Mouse (Mus musculus) hindbrain, embryonic 14.5 days (tissue): ENCODE results near the gene Agpat3. TPM values are rescaled to one million over a fixed set of nuclear protein-coding genes. Genes with fewer than 3 reads are reported as not detected.

Source experiments
- ATAC-seq: fragments of 200-750 bp; cut with Nextera tagmentation; 2 replicates; pipeline ENCODE4 v1.8.0; 2017; ENCODE audit warnings: moderate number of reproducible peaks, mild to moderate bottlenecking, moderate TSS enrichment, moderate library complexity; ENCODE audit not compliant: low FRiP score
- DNase-seq: peaks from one replicate; pipeline ENCODE4 v3.0.0-alpha.2; 2015; ENCODE audit warnings: low spot score
- H3K27ac ChIP-seq: fragments of 300-500 bp; sonication (generic); 2 replicates; pipeline ENCODE4 v1.5.1; 2014; ENCODE audit warnings: mild to moderate bottlenecking, moderate library complexity
- H3K27me3 ChIP-seq: fragments of 300-500 bp; sonication (generic); 2 replicates; pipeline ENCODE4 v1.6.1; 2014; ENCODE audit warnings: mild to moderate bottlenecking, low read length, mixed read lengths; ENCODE audit not compliant: control insufficient read depth, insufficient read depth
- H3K36me3 ChIP-seq: fragments of 300-500 bp; sonication (generic); replicated peaks from 2 replicates; pipeline ENCODE4 v1.6.1; 2014; ENCODE audit not compliant: control insufficient read depth, insufficient read depth
- H3K4me1 ChIP-seq: fragments of 300-500 bp; sonication (generic); replicated peaks from 2 replicates; pipeline ENCODE4 v1.6.1; 2014; ENCODE audit warnings: antibody characterized with exemption, low read length, mixed read lengths; ENCODE audit not compliant: control insufficient read depth, insufficient read depth
- H3K4me2 ChIP-seq: fragments of 300-500 bp; sonication (generic); replicated peaks from 2 replicates; pipeline ENCODE4 v1.6.1; 2014; ENCODE audit warnings: mild to moderate bottlenecking, moderate library complexity
- H3K4me3 ChIP-seq: fragments of 300-500 bp; sonication (generic); replicated peaks from 2 replicates; pipeline ENCODE4 v1.5.1; 2014; ENCODE audit warnings: mild to moderate bottlenecking, low read length
- H3K9ac ChIP-seq: fragments of 300-500 bp; sonication (generic); 2 replicates; pipeline ENCODE4 v1.6.1; 2014
- H3K9me3 ChIP-seq: fragments of 300-500 bp; sonication (generic); 2 replicates; pipeline ENCODE4 v1.6.1; 2016; ENCODE audit warnings: low read length; ENCODE audit not compliant: control insufficient read depth
- WGBS: fragments of 180-500 bp; shearing (Covaris S2); extraction: QIAGEN DNeasy Blood & Tissue Kit; methylation state at CpG from one replicate; pipeline ENCODE4 v1.1.7; 2014; 5-methylcytosine and 5-hydroxymethylcytosine counted together
- polyA plus RNA-seq: library from polyadenylated mRNA; unstranded; fragments of >200 nt; fragmentation: Nextera tagmentation; extraction: Ambion mirVana; gene quantifications from 2 replicates; pipeline ENCODE4 v1.2.1, GENCODE M21; 2014

Gene Agpat3
- polyA plus RNA-seq, 1 experiment from 2014 or later, result 80.3 TPM

- Histone ChIP-seq H3K36me3 (no peaks in the 10 kb centered on the region), H3K4me2 (no peak overlapping the region), H3K9ac (no peak overlapping the region), H3K4me3 (no peak overlapping the region), H3K9me3 (no peaks in the 10 kb centered on the region), H3K4me1 (0 out of 2 replicates have a peak, but pooled peaks cover 3% of the 10 kb centered on the region), H3K27me3 (peaks cover 23% of the 10 kb centered on the region), H3K27ac (no peak overlapping the region)
- 65% methylated on average over 20 of the region's 20 CpGs for WGBS
- no peak for ATAC-seq
- no peak for DNase-seq
Observed at GRCm38 (mm10) chr10:78388216-78388980, 36.1 kb upstream of the Agpat3 start.

GRCm38 (mm10) chr10:78385520-78385919 is 33.2 kb upstream of the Agpat3 start:
- no peaks in the 10 kb centered on the region for H3K36me3 ChIP-seq
- no peak overlapping the region for H3K4me3 ChIP-seq
- H3K9me3 ChIP-seq, result no peaks in the 10 kb centered on the region
- H3K27me3 ChIP-seq, result peaks cover 3% of the 10 kb centered on the region; the same call in 1 of the 2 replicates
- 75% methylated on average over 5 of the region's 5 CpGs for WGBS
- ATAC-seq (no peak), DNase-seq (no peak)
- H3K9ac ChIP-seq, result no peak overlapping the region
- H3K27ac ChIP-seq, result no peak overlapping the region
- H3K4me2 ChIP-seq, result no peak overlapping the region
- 0 out of 2 replicates have a peak, but pooled peaks cover 3% of the 10 kb centered on the region for H3K4me1 ChIP-seq

- Histone ChIP-seq H3K27ac (no peak overlapping the region), H3K9me3 (no peaks in the 10 kb centered on the region), H3K36me3 (no peaks in the 10 kb centered on the region), H3K4me1 (0 out of 2 replicates have a peak, but pooled peaks cover under 1% of the 10 kb centered on the region), H3K4me3 (no peak overlapping the region), H3K27me3 (no peaks in the 10 kb centered on the region), H3K4me2 (no peak overlapping the region), H3K9ac (no peak overlapping the region)
- DNase-seq (no peak), ATAC-seq (no peak)
- 81% methylated on average over 3 of the region's 3 CpGs for WGBS
Observed at GRCm38 (mm10) chr10:78383567-78383966, 31.3 kb upstream of the Agpat3 start.

- no peak overlapping the region for H3K9ac ChIP-seq
- H3K4me3 ChIP-seq, result no peak overlapping the region
- no peak overlapping the region for H3K27ac ChIP-seq
- H3K4me1 ChIP-seq, result no peaks in the 10 kb centered on the region
- DNase-seq (no peak), ATAC-seq (no peak)
- no peak overlapping the region for H3K4me2 ChIP-seq
- H3K9me3 ChIP-seq, result no peaks in the 10 kb centered on the region
- 96% methylated on average over 7 of the region's 7 CpGs for WGBS
- no peaks in the 10 kb centered on the region for H3K36me3 ChIP-seq
- H3K27me3 ChIP-seq, result no peaks in the 10 kb centered on the region
Observed at GRCm38 (mm10) chr10:78378516-78378915, 26.2 kb upstream of the Agpat3 start.

- DNase-seq (no peak), ATAC-seq (no peak)
- no peak overlapping the region for H3K4me2 ChIP-seq
- no peaks in the 10 kb centered on the region for H3K4me1 ChIP-seq
- H3K27ac ChIP-seq, result no peak overlapping the region
- no peaks in the 10 kb centered on the region for H3K27me3 ChIP-seq
- no peak overlapping the region for H3K4me3 ChIP-seq
- WGBS, result 65% methylated on average over 27 of the region's 27 CpGs
- no peak overlapping the region for H3K9ac ChIP-seq
- H3K9me3 ChIP-seq, result no peaks in the 10 kb centered on the region
- H3K36me3 ChIP-seq, result no peaks in the 10 kb centered on the region
Observed at GRCm38 (mm10) chr10:78372681-78373668, 20.7 kb upstream of the Agpat3 start.

- H3K9ac ChIP-seq, result no peak overlapping the region
- H3K27me3 ChIP-seq, result no peaks in the 10 kb centered on the region
- H3K27ac ChIP-seq, result no peak overlapping the region
- DNase-seq (no peak), ATAC-seq (no peak)
- H3K36me3 ChIP-seq, result no peaks in the 10 kb centered on the region
- no peaks in the 10 kb centered on the region for H3K4me1 ChIP-seq
- no peaks in the 10 kb centered on the region for H3K9me3 ChIP-seq
- 88% methylated on average over 6 of the region's 6 CpGs for WGBS
- no peak overlapping the region for H3K4me3 ChIP-seq
- H3K4me2 ChIP-seq, result no peak overlapping the region
Observed at GRCm38 (mm10) chr10:78371746-78372145, 19.5 kb upstream of the Agpat3 start.

- H3K27ac ChIP-seq, result no peak overlapping the region
- H3K4me2 ChIP-seq, result no peak overlapping the region
- H3K27me3 ChIP-seq, result no peaks in the 10 kb centered on the region
- H3K9me3 ChIP-seq, result no peaks in the 10 kb centered on the region
- DNase-seq, result no peak
- no peaks in the 10 kb centered on the region for H3K36me3 ChIP-seq
- no peak overlapping the region for H3K9ac ChIP-seq
- ATAC-seq, result no peak
- 59% methylated on average over 4 of the region's 4 CpGs for WGBS
- H3K4me1 ChIP-seq, result no peaks in the 10 kb centered on the region
- no peak overlapping the region for H3K4me3 ChIP-seq
Observed at GRCm38 (mm10) chr10:78367586-78367985, 15.3 kb upstream of the Agpat3 start.

GRCm38 (mm10) chr10:78366851-78367312 is 14.6 kb upstream of the Agpat3 start:
- H3K4me1 ChIP-seq, result no peaks in the 10 kb centered on the region
- 79% methylated on average over 9 of the region's 9 CpGs for WGBS
- H3K36me3 ChIP-seq, result no peaks in the 10 kb centered on the region
- H3K27me3 ChIP-seq, result no peaks in the 10 kb centered on the region
- no peak overlapping the region for H3K9ac ChIP-seq
- H3K9me3 ChIP-seq, result no peaks in the 10 kb centered on the region
- H3K27ac ChIP-seq, result no peak overlapping the region
- H3K4me2 ChIP-seq, result no peak overlapping the region
- no peak overlapping the region for H3K4me3 ChIP-seq
- DNase-seq (no peak), ATAC-seq (no peak)

GRCm38 (mm10) chr10:78366195-78366834 is 14.0 kb upstream of the Agpat3 start:
- no peaks in the 10 kb centered on the region for H3K27me3 ChIP-seq
- H3K36me3 ChIP-seq, result no peaks in the 10 kb centered on the region
- DNase-seq (no peak), ATAC-seq (no peak)
- H3K4me1 ChIP-seq, result no peaks in the 10 kb centered on the region
- no peak overlapping the region for H3K4me2 ChIP-seq
- no peak overlapping the region for H3K27ac ChIP-seq
- 52% methylated on average over 5 of the region's 5 CpGs for WGBS
- H3K9me3 ChIP-seq, result no peaks in the 10 kb centered on the region
- H3K9ac ChIP-seq, result no peak overlapping the region
- H3K4me3 ChIP-seq, result no peak overlapping the region
